Mouse (Mus musculus): ENCODE measurements around the gene Rnf212. TPM values are rescaled to one million over a fixed set of nuclear protein-coding genes. Genes with fewer than 3 reads are reported as not detected.

Gene Rnf212
- total and polyA plus RNA-seq, 3 experiments = not detected

DNA sequence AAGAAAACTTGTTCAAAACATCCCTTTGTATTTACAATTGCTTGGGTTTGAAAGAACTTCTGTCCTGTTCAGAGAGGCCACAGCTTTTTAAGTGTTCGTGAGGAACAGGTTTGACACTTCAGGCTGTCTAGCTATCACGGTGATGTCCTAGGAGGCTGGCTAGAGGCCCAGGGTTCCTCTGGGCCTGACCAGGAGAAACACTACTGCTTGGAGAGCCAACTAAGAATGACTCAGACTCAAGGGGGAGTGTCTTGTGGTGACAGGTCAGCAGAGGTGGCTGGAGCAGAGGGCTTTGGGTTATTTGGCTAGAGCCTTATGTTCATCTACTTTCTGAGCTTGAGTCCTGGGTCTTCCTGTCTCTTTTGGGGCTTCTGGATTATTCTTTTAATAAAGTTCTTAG lies 50.8 kb downstream of the Rnf212 start:
- no peaks in the 10 kb centered on the region for H3K79me2 ChIP-seq (replicated peaks; ENCODE audit: control insufficient read depth, extremely low read depth, insufficient read depth, poor library complexity, severe bottlenecking)
- H3K9me3 ChIP-seq (replicated peaks; ENCODE audit: low read length) = no peaks in the 10 kb centered on the region
- H3K4me1 ChIP-seq (ENCODE audit: control insufficient read depth in 1 of 2, insufficient read depth in 2 of 2) = no peaks in the 10 kb centered on the region
- H3K4me2 ChIP-seq (ENCODE audit: insufficient read depth, low read depth, poor library complexity, severe bottlenecking) = no peak overlapping the region
- TF ChIP-seq CTCF (conservative IDR thresholded peaks at IDR 0.05 in 1 of 2, IDR thresholded peaks at IDR 0.05 in 1 of 2; ENCODE audit: low read depth in 2 of 2, low read length in 2 of 2) = no peak
- no peak for TF ChIP-seq ELF1 (IDR thresholded peaks at IDR 0.05; ENCODE audit: low read depth, low read length)
- TF ChIP-seq POLR2A (IDR thresholded peaks at IDR 0.05; ENCODE audit: low read depth, low read length) = no peak
- TF ChIP-seq ZKSCAN1 (IDR thresholded peaks at IDR 0.05; ENCODE audit: borderline replicate concordance, low read depth, low read length) = no peak
- no peak for TF ChIP-seq MAX (IDR thresholded peaks at IDR 0.05; ENCODE audit: low read length)
- no peak for TF ChIP-seq JUND (conservative IDR thresholded peaks at IDR 0.05; ENCODE audit: low read depth, low read length)
- no peak for TF ChIP-seq MAZ (IDR thresholded peaks at IDR 0.05; ENCODE audit: low read depth, low read length)
- no peak for TF ChIP-seq HCFC1 (IDR thresholded peaks at IDR 0.05; ENCODE audit: low read depth, low read length)
- TF ChIP-seq POLR2AphosphoS2 (IDR thresholded peaks at IDR 0.05; ENCODE audit: low read depth, low read length) = no peak
- no peak for TF ChIP-seq JUN (IDR thresholded peaks at IDR 0.05; ENCODE audit: insufficient read depth, low read depth, low read length)
- TF ChIP-seq USF2 (conservative IDR thresholded peaks at IDR 0.05; ENCODE audit: low read depth, low read length) = no peak
- TF ChIP-seq IRF4 (IDR thresholded peaks at IDR 0.05; ENCODE audit: low read depth, low read length) = no peak
- TF ChIP-seq TBP (conservative IDR thresholded peaks at IDR 0.05; ENCODE audit: low read depth, low read length) = no peak
- no peak for TF ChIP-seq MXI1 (IDR thresholded peaks at IDR 0.05; ENCODE audit: low read depth, low read length)
- no peak for TF ChIP-seq RCOR1 (conservative IDR thresholded peaks at IDR 0.05; ENCODE audit: low read depth, low read length)
- no peak for TF ChIP-seq GABPA (IDR thresholded peaks at IDR 0.05; ENCODE audit: insufficient replicate concordance, low read depth, low read length)
- no peak for TF ChIP-seq UBTF (IDR thresholded peaks at IDR 0.05; ENCODE audit: low read depth, low read length)
- DNase-seq (ENCODE audit: extremely low read depth) = no peak
- no peak overlapping the region for H3K27ac ChIP-seq (ENCODE audit: insufficient read depth, low read depth)
- H3K27me3 ChIP-seq (replicated peaks) = peaks cover 8% of the 10 kb centered on the region
- dilution Hi-C loops (cut with MboI; ENCODE audit: extremely low pct_ligation_motif_present, extremely low pct_unique_long_range_greater_than_20kb, low sequenced_read_pairs) (no loop called here), in situ Hi-C loops (cut with MboI; ENCODE audit: low pct_ligation_motif_present, low pct_unique_long_range_greater_than_20kb, low sequenced_read_pairs) (no loop called here)
- H3K36me3 ChIP-seq (replicated peaks in 1 of 2; ENCODE audit: control insufficient read depth in 1 of 2, insufficient read depth in 1 of 2, low read length in 1 of 2) = no peaks in the 10 kb centered on the region
- no peak overlapping the region for H3K4me3 ChIP-seq (replicated peaks in 1 of 3; ENCODE audit: low read depth in 2 of 3, low read length in 2 of 3, poor library complexity in 1 of 3)
- no peak overlapping the region for H3K9ac ChIP-seq (ENCODE audit: insufficient read depth, low read depth)

DNA sequence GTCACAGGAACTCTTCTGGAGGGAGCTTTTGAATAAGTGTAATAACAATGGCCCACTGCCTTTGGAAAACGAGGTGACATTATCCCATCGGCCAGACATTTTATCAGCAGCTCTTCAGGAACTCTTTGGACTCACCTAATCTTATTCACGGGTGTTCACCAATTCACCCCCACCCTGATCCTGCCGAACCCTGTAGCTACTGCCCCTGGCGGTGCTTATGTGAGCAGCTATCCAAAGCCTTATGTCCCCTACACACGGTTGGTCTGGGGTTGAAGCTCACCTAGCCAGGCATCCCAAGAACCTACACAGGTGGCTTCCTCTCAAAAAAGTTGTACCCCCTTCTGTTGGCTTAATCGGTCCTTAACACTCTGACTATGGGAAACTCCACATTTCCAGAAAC lies 55.0 kb downstream of the Rnf212 start:
- in situ Hi-C loops (cut with MboI; ENCODE audit: low pct_ligation_motif_present, low pct_unique_long_range_greater_than_20kb, low sequenced_read_pairs) = no loop called here
- H3K4me1 ChIP-seq (ENCODE audit: control insufficient read depth in 1 of 2, insufficient read depth in 2 of 2) = 0 out of 4 replicates have a peak, but pooled peaks cover 0 to 3% of the 10 kb centered on the region in 2 experiments
- no peak overlapping the region for H3K4me2 ChIP-seq (ENCODE audit: insufficient read depth, low read depth, poor library complexity, severe bottlenecking)
- H3K4me3 ChIP-seq (replicated peaks in 1 of 3; ENCODE audit: low read depth in 2 of 3, low read length in 2 of 3, poor library complexity in 1 of 3) = no peak overlapping the region
- H3K27me3 ChIP-seq (replicated peaks) = peaks cover 15% of the 10 kb centered on the region
- H3K36me3 ChIP-seq (replicated peaks in 1 of 2; ENCODE audit: control insufficient read depth in 1 of 2, insufficient read depth in 1 of 2, low read length in 1 of 2) = no peaks in the 10 kb centered on the region
- TF ChIP-seq SMC3 (IDR thresholded peaks at IDR 0.05; ENCODE audit: low read depth, low read length) (no peak), CTCF (conservative IDR thresholded peaks at IDR 0.05 in 1 of 2, IDR thresholded peaks at IDR 0.05 in 1 of 2; ENCODE audit: low read depth in 2 of 2, low read length in 2 of 2) (peak in 1 of 2 experiments; percentile 11; a peak in 1 of 4 replicates)
- no peak overlapping the region for H3K27ac ChIP-seq (ENCODE audit: insufficient read depth, low read depth)
- H3K9ac ChIP-seq (ENCODE audit: insufficient read depth, low read depth) = no peak overlapping the region
- dilution Hi-C loops (cut with MboI; ENCODE audit: extremely low pct_ligation_motif_present, extremely low pct_unique_long_range_greater_than_20kb, low sequenced_read_pairs) = no loop called here
- DNase-seq (ENCODE audit: extremely low read depth) = no peak
- H3K9me3 ChIP-seq (replicated peaks; ENCODE audit: low read length) = no peaks in the 10 kb centered on the region
- H3K79me2 ChIP-seq (replicated peaks; ENCODE audit: control insufficient read depth, extremely low read depth, insufficient read depth, poor library complexity, severe bottlenecking) = no peaks in the 10 kb centered on the region

Measured in CH12.LX (cell line).